Mouse (Mus musculus) embryonic facial prominence, embryonic 13.5 days (tissue): ENCODE results near the gene Timeless. TPM values are rescaled to one million over a fixed set of nuclear protein-coding genes. Genes with fewer than 3 reads are reported as not detected.
"Not testable (repeated sequence)": the region's sequence is repeated elsewhere in the genome, so short reads cannot be mapped to it uniquely, and the experiment has no call there.

Experiments used
- ATAC-seq: fragments of 200-750 bp; cut with Nextera tagmentation; 2 replicates; pipeline ENCODE4 v1.8.0; 2017; ENCODE audit warnings: low read depth; ENCODE audit not compliant: insufficient number of reproducible peaks, insufficient read depth, low FRiP score, low TSS enrichment
- H3K27ac ChIP-seq: fragments of 300-500 bp; sonication (generic); 2 replicates; pipeline ENCODE4 v1.5.1; 2015; ENCODE audit warnings: moderate library complexity, mild to moderate bottlenecking, inconsistent platforms
- H3K27me3 ChIP-seq: fragments of 300-500 bp; sonication (generic); 2 replicates; pipeline ENCODE4 v1.6.1; 2015; ENCODE audit warnings: mild to moderate bottlenecking, inconsistent platforms
- H3K36me3 ChIP-seq: fragments of 300-500 bp; sonication (generic); 2 replicates; pipeline ENCODE4 v1.6.1; 2015; ENCODE audit warnings: mild to moderate bottlenecking, inconsistent platforms
- H3K4me1 ChIP-seq: fragments of 300-500 bp; sonication (generic); 2 replicates; pipeline ENCODE4 v1.6.1; 2015; ENCODE audit warnings: inconsistent platforms
- H3K4me2 ChIP-seq: fragments of 300-500 bp; sonication (generic); 2 replicates; pipeline ENCODE4 v1.6.1; 2015; ENCODE audit warnings: moderate library complexity, mild to moderate bottlenecking, inconsistent platforms
- H3K4me3 ChIP-seq: fragments of 300-500 bp; sonication (generic); 2 replicates; pipeline ENCODE4 v1.5.1; 2015; ENCODE audit warnings: mild to moderate bottlenecking, inconsistent platforms
- H3K9ac ChIP-seq: fragments of 300-500 bp; sonication (generic); 2 replicates; pipeline ENCODE4 v1.6.1; 2015; ENCODE audit warnings: mild to moderate bottlenecking, inconsistent platforms
- H3K9me3 ChIP-seq: fragments of 300-500 bp; sonication (generic); 2 replicates; pipeline ENCODE4 v1.6.1; 2016; ENCODE audit warnings: inconsistent platforms
- WGBS: fragments of 180-500 bp; shearing (Covaris S2); methylation state at CpG from one replicate; pipeline ENCODE4 v1.1.7; 2015; ENCODE audit warnings: mixed read lengths; 5-methylcytosine and 5-hydroxymethylcytosine counted together
- polyA plus RNA-seq: library from polyadenylated mRNA; unstranded; fragments of >200 nt; fragmentation: Nextera tagmentation; extraction: Ambion mirVana; gene quantifications from 2 replicates; pipeline ENCODE4 v1.2.1, GENCODE M21; 2015

The Timeless gene
- 65.4 and 79.4 TPM in 2 replicates for polyA plus RNA-seq

DNA sequence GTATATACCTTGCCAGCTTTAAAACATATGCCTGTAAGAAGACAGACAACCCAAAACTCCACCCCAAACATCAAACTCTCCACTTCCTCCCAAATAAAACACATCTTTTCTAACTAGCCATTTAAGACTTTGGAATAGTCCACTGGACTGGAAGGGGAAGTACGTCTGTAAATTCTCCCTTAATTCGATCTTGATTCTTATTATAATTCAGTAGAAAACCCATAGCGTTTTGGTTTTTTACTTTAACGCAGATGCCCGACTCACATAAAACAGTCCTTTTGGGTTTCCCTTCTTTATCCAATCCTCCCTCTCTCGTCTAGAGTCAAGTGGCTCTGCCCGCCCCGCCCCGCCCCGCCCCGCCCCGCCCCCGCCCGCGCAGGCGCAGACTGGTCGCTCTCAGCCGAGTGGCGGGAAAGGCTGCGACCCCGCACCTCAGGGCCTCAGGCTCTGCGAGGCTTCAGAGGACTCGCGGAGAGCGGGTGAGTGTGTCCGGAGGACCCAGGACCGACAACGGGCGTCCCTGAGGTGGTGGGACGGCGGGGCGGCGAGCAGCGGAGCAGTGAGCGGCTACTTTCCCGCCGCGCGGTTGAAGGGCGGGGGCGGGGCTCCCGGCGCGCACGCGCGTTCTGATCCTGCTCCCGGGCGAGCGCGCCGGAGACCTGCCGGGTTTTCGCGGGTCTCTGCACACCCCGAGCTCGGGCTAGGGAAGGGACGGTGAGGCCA lies at the start of gene Timeless:
Gene Timeless, plus strand, starts transcription at position 369 of the 723 bp plus-strand sequence.
- peak within 1 kb of the TSS; percentile 95 for H3K27ac ChIP-seq
- peaks cover 34% of the 10 kb centered on the region for H3K4me1 ChIP-seq
- H3K4me3 ChIP-seq: peak within 1 kb of the TSS; percentile 74
- H3K36me3 ChIP-seq: no peaks in the 10 kb centered on the region; the same call in 1 of the 2 replicates
- peak within 1 kb of the TSS; percentile 89 for H3K9ac ChIP-seq
- peak; percentile 91 for ATAC-seq
- no peaks in the 10 kb centered on the region for H3K27me3 ChIP-seq
- 1% methylated on average over 56 of the region's 58 CpGs for WGBS
- H3K9me3 ChIP-seq: no peaks in the 10 kb centered on the region
- peak within 1 kb of the TSS; percentile 67 for H3K4me2 ChIP-seq

DNA sequence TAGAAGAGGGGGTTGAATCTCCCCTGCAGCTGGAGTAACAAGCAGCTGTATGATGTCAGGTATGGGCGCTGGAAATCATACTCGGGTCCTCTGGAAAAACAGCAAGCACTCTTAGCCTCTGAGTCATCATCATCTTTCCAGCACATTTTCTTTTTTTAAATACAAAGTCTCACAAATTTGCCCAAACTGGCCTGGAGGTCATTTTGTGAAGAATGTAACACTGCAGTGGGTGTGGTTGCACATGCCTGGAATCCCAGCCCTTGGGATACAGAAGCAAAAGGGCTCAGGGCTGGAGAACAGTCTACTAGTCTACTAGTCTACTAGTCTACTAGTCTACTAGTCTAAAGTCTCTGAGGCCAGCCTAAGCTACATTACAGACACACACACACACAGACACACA lies 47.6 kb upstream of the Timeless start:
- no peaks in the 10 kb centered on the region for H3K27me3 ChIP-seq
- 82% methylated on average over 2 of the region's 2 CpGs for WGBS
- no peak for ATAC-seq

DNA sequence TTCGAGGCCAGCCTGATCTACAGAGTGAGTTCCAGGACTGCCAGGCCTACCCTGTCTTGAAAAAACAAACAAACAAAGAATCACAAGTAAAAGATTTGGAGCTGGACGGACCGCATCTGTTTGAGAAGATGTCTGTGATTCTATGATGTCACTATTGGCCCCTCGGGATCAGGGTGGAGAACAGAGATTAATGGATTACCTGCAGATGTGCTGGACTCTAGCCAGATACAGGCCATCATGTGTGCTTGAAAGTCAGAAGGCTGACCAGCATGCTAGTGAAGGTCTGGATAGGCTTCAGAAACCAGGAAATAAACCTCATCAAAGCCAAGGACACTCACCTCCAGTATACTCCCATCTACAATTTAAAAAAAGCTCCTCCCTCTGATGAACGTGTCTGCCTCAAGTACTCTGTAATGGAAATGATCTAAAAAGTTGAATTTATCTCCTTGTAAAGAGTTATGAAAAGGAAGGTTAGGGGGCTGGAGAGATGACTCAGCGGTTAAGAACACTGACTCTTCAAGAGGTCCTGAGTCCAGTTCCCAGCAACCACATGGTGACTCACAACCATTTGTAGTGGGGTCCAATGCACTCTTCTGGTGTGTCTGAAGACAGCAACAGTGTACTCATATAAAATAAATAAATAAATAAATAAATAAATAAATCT lies 46.5 kb upstream of the Timeless start:
- no peak for ATAC-seq
- no peak overlapping the region for H3K4me3 ChIP-seq
- no peak overlapping the region for H3K9ac ChIP-seq
- H3K36me3 ChIP-seq: no peaks in the 10 kb centered on the region
- H3K4me2 ChIP-seq: no peak overlapping the region
- H3K27me3 ChIP-seq: no peaks in the 10 kb centered on the region
- no peak overlapping the region for H3K27ac ChIP-seq
- H3K9me3 ChIP-seq: no peaks in the 10 kb centered on the region
- 0 out of 2 replicates have a peak, but pooled peaks cover 4% of the 10 kb centered on the region for H3K4me1 ChIP-seq
- WGBS: 75% methylated on average over 6 of the region's 6 CpGs

More for the DNA sequence above, 47.6 kb upstream of the Timeless start:
- H3K27ac ChIP-seq: no peak overlapping the region
- no peaks in the 10 kb centered on the region for H3K36me3 ChIP-seq
- H3K9ac ChIP-seq: no peak overlapping the region
- no peak overlapping the region for H3K4me3 ChIP-seq
- H3K4me2 ChIP-seq: no peak overlapping the region
- peaks cover 13% of the 10 kb centered on the region for H3K4me1 ChIP-seq
- no peaks in the 10 kb centered on the region for H3K9me3 ChIP-seq

DNA sequence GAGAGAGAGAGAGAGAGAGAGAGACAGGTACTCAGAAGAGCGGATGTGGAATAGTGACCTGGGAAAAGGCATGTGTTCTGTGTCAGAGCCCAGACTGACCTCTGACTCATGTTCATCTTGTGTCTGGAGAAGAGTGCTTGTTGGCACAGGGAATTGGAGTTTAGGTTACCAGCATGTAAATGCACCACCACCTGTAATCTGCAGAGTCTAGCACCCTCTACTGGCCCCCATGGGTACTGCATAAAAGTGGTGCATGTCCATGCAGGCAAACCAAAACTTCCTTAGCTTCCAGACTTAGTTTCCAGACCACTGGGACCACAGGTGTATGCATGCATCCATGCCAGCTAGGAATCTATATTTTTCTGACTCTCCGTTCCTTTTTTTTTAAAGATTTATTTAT lies 45.9 kb upstream of the Timeless start:
- H3K36me3 ChIP-seq: no peaks in the 10 kb centered on the region
- WGBS: 56% methylated on average over 2 of the region's 2 CpGs

DNA sequence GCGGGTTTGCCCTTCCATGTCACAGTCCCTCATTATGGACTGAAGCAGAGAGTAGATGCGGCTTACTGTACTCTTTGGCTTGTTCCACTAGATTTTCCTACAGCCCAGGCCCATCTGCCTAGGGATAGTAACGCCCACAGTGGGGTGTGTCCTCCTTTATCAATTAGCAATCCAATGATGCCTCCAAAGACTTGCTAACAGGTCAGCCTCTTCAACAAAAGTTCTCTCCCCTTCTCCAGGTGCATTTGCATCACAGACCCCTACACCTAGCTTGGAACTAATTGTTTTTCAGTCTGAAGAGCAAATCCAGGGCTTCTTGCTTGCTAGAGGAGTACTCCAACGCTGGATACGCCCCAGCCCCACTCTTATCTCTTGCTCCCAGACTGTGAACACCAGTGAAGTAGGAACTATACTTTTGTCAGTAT lies 44.7 kb upstream of the Timeless start:
- Histone ChIP-seq H3K36me3 (no peaks in the 10 kb centered on the region), H3K9ac (no peak overlapping the region), H3K9me3 (no peaks in the 10 kb centered on the region), H3K27me3 (no peaks in the 10 kb centered on the region), H3K4me3 (no peak overlapping the region), H3K4me2 (no peak overlapping the region), H3K27ac (no peak overlapping the region), H3K4me1 (0 out of 2 replicates have a peak, but pooled peaks cover 4% of the 10 kb centered on the region)
- no peak for ATAC-seq
- WGBS: 66% methylated on average over 5 of the region's 5 CpGs

More for the DNA sequence above, 45.9 kb upstream of the Timeless start:
- Histone ChIP-seq H3K27me3 (no peaks in the 10 kb centered on the region), H3K4me2 (no peak overlapping the region), H3K9me3 (no peaks in the 10 kb centered on the region), H3K4me1 (0 out of 2 replicates have a peak, but pooled peaks cover 4% of the 10 kb centered on the region), H3K9ac (no peak overlapping the region), H3K27ac (no peak overlapping the region), H3K4me3 (no peak overlapping the region)
- ATAC-seq: 0 out of 2 replicates have a peak, but pooled peaks have one; percentile 28

DNA sequence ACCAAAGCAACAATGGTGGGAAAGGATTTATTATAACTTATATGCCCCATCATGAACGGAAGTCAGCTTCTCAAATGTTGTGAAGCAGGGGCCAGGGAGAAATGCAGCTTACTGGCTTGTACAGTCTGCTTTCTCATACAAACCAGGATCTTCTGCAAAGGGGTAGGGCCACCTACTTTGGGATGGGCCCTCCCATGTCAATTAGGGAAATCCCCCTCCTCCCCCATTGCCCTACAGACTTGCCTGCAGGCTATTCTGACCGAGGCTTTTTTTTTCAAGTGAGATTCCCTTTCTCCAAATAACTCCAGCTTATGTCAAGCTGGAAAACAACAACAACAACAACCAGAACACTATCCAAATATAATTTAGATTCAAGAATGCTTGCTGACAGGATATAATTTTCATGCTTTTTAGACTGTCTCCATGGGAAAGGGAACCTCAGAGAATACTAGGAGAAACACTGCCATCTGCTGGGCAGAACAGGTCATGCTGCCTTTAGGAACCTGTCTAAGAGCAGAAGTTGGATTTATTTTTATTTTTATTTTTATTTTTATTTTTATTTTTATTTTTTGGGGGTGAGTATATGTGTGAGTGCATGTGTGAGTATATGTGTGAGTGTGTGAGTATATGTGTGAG lies 43.5 kb upstream of the Timeless start:
- H3K4me3 ChIP-seq: no peak overlapping the region
- no peak overlapping the region for H3K9ac ChIP-seq
- 0 out of 2 replicates have a peak, but pooled peaks cover 4% of the 10 kb centered on the region for H3K4me1 ChIP-seq
- no peaks in the 10 kb centered on the region for H3K36me3 ChIP-seq
- H3K27me3 ChIP-seq: no peaks in the 10 kb centered on the region
- no peak overlapping the region for H3K4me2 ChIP-seq
- ATAC-seq: no peak
- WGBS: 43% methylated on average over 2 of the region's 2 CpGs
- H3K27ac ChIP-seq: no peak overlapping the region; the same call in 1 of the 2 replicates
- no peaks in the 10 kb centered on the region for H3K9me3 ChIP-seq

DNA sequence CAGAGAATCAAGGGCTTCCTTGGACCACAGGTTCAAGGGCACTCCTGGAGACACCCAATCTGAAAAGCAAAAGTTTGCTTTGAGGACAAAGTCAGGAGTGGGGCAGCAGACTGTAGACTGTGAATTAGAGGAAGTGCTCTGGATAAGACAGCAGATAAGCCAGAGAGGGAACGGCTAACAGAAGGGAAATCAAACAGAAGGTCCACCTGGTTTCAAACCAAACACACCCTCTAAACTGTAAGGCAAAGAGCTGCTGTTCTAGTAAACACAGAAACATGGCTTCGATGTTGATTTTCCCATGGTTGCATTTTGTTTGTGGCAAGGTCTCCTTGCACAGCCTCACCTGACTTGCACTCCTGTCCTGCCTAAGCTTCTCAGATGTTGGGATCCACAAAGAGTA lies 40.4 kb upstream of the Timeless start:
- no peaks in the 10 kb centered on the region for H3K9me3 ChIP-seq
- no peaks in the 10 kb centered on the region for H3K36me3 ChIP-seq
- no peak overlapping the region for H3K4me3 ChIP-seq
- no peak overlapping the region for H3K9ac ChIP-seq
- no peak for ATAC-seq
- H3K4me1 ChIP-seq: peaks cover 10% of the 10 kb centered on the region
- H3K4me2 ChIP-seq: no peak overlapping the region
- peaks cover 19% of the 10 kb centered on the region for H3K27me3 ChIP-seq
- no peak overlapping the region for H3K27ac ChIP-seq
- WGBS: 79% methylated on average over 2 of the region's 2 CpGs

DNA sequence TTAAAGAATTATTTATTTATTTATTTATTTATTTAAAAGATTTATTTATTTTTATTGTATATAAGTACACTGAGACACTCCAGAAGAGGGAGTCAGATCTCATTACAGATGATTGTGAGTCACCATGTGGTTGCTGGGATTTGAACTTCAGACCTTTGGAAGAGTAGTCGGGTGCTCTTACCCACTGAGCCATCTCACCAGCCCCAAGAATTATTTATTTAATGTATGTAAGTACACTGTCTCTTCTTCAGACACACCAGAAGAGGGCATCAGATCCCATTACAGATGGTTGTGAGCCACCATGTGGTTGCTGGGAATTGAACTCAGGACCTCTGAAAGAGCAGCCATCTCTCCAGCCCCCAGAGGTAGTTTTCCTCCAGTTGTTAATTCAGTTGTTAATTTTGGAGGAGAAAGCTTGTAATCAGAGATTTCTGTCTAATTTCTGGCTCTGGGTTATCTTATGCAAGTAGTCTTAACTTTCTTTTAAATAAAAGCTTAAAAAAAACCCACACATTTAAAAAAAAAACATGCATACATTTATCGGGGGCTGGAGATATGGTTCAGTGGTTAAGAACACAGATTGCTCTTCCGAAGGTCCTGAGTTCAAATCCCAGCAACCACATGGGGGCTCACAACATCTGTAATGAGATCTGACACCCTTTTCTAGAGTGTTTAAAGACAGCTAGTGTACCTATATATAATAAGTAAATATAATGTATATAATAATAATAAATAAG lies 39.7 kb upstream of the Timeless start:
- not testable (repeated sequence) for H3K9me3 ChIP-seq, ATAC-seq

DNA sequence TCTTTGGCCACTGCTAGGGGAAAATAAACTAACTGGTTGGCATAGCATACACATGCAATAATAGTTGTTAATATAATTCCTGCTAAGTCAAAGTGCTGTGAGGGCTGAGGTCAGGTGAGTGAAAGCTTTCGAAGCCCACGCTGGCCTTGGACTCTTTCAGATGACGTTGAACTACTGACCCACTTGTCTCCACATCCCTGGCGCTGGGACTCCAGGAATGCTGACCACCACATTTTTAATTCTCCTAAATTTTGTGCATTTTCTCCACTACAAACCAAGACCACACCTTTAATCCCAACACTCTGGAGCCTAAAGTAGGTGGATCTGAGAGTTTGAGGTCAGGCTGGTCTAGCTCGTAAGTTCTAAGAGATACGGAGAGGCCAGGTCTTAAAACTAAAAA lies 38.8 kb upstream of the Timeless start:
- Histone ChIP-seq H3K4me2 (no peak overlapping the region), H3K27me3 (peaks cover 25% of the 10 kb centered on the region), H3K4me1 (peaks cover 9% of the 10 kb centered on the region), H3K27ac (no peak overlapping the region), H3K4me3 (no peak overlapping the region), H3K9me3 (no peaks in the 10 kb centered on the region), H3K9ac (no peak overlapping the region), H3K36me3 (no peaks in the 10 kb centered on the region)
- whole genome bisulfite sequencing: 88% methylated on average over 6 of the region's 6 CpGs
- no peak for ATAC-seq

More for the DNA sequence above, 39.7 kb upstream of the Timeless start:
- 93% methylated on average over 3 of the region's 3 CpGs for WGBS
- H3K4me2 ChIP-seq, H3K9ac ChIP-seq, H3K36me3 ChIP-seq, H3K4me3 ChIP-seq, H3K27ac ChIP-seq: not testable (repeated sequence)
- peaks cover 25% of the 10 kb centered on the region for H3K27me3 ChIP-seq
- H3K4me1 ChIP-seq: peaks cover 10% of the 10 kb centered on the region

DNA sequence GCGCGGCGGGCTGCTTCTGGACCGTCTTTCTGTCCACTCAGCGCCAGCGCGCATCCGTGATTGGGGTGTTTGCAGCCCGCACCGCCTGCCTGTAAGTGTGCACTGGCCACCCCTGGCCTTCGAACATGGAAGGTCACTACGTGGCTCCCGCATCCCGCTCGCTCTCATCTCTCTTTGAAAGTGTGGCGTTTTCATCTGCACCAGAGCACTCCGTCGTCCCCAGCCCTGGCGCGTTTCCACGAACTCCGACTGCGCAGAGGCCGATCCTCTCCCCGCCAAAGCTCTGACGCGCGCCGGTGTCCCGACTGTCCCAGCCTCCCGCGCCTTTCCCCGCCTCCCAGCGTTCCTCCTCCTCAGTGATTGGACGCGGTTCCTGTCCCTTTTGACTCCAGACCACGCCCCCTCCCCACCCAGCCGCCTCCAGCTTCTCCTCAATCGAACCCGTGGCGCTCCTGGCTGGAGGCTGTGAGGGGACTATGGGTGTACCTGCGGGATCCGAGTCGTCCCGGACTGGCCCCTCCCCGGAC lies 37.8 kb upstream of the Timeless start, which contains the start of gene Gls2:
Gene Gls2, plus strand, starts transcription at position 434 of the 527 bp plus-strand sequence.
- Histone ChIP-seq H3K4me1 (peaks cover 7% of the 10 kb centered on the region), H3K27ac (peak within 1 kb of the TSS; percentile 39; the same call in 1 of the 2 replicates), H3K9ac (peak within 1 kb of the TSS; percentile 75), H3K4me3 (peak within 1 kb of the TSS; percentile 70), H3K27me3 (peaks cover 25% of the 10 kb centered on the region), H3K4me2 (peak within 1 kb of the TSS; percentile 99), H3K9me3 (no peaks in the 10 kb centered on the region), H3K36me3 (no peaks in the 10 kb centered on the region)
- peak; percentile 96 for ATAC-seq
- under 1% methylated on average over 46 of the region's 46 CpGs for WGBS
